Mouse (Mus musculus): ENCODE results near the gene Usp48.
A peak's percentile ranks its signal among the peaks of the same experiment; 100 is the strongest.

Usp48 gene

GRCm38 (mm10) chr4:137610256-137610655, 16.7 kb downstream of the Usp48 start:
- DNase-seq = no peak

- no peak for DNase-seq
Observed at GRCm38 (mm10) chr4:137622847-137623246, 29.3 kb downstream of the Usp48 start.

- DNase-seq = no peak
Observed at GRCm38 (mm10) chr4:137627476-137628235, 34.1 kb downstream of the Usp48 start.

GRCm38 (mm10) chr4:137628400-137628799, 34.8 kb downstream of the Usp48 start:
- DNase-seq = no peak

- no peak for DNase-seq
Observed at GRCm38 (mm10) chr4:137629354-137629753, 35.8 kb downstream of the Usp48 start.

- no peak for DNase-seq
Observed at GRCm38 (mm10) chr4:137630153-137630552, 36.6 kb downstream of the Usp48 start.

- peak; percentile 47 for DNase-seq
Observed at GRCm38 (mm10) chr4:137631596-137631995, 38.0 kb downstream of the Usp48 start.

GRCm38 (mm10) chr4:137633394-137633793, 39.8 kb downstream of the Usp48 start:
- no peak for DNase-seq

- DNase-seq = no peak
Observed at GRCm38 (mm10) chr4:137636597-137636996, 43.0 kb downstream of the Usp48 start.

GRCm38 (mm10) chr4:137641556-137641955, 48.0 kb downstream of the Usp48 start:
- no peak for DNase-seq

GRCm38 (mm10) chr4:137642101-137642500, 48.5 kb downstream of the Usp48 start:
- DNase-seq = no peak

GRCm38 (mm10) chr4:137643459-137643858, 49.9 kb downstream of the Usp48 start:
- no peak for DNase-seq

- DNase-seq = no peak
Observed at GRCm38 (mm10) chr4:137646262-137646661, 52.7 kb downstream of the Usp48 start.

- no peak for DNase-seq
Observed at GRCm38 (mm10) chr4:137647648-137648047, 54.1 kb downstream of the Usp48 start.

GRCm38 (mm10) chr4:137648230-137648629, 54.7 kb downstream of the Usp48 start:
- no peak for DNase-seq

GRCm38 (mm10) chr4:137650912-137651311, 57.4 kb downstream of the Usp48 start:
- DNase-seq = no peak

- peak; percentile 60 for DNase-seq
Observed at GRCm38 (mm10) chr4:137652835-137653346, 59.3 kb downstream of the Usp48 start.

GRCm38 (mm10) chr4:137655241-137656031, 61.9 kb downstream of the Usp48 start:
- DNase-seq = peak; percentile 61

GRCm38 (mm10) chr4:137657674-137658073, 64.1 kb downstream of the Usp48 start:
- no peak for DNase-seq

- DNase-seq = no peak
Observed at GRCm38 (mm10) chr4:137659541-137659940, 66.0 kb downstream of the Usp48 start.

GRCm38 (mm10) chr4:137660364-137661077, 67.0 kb downstream of the Usp48 start:
- no peak for DNase-seq

GRCm38 (mm10) chr4:137661078-137661450, 67.5 kb downstream of the Usp48 start:
- DNase-seq = no peak

- peak; percentile 75 for DNase-seq
Observed at GRCm38 (mm10) chr4:137661547-137661946, 68.0 kb downstream of the Usp48 start.
